Mouse (Mus musculus): ENCODE measurements around the gene Junb.

DNA sequence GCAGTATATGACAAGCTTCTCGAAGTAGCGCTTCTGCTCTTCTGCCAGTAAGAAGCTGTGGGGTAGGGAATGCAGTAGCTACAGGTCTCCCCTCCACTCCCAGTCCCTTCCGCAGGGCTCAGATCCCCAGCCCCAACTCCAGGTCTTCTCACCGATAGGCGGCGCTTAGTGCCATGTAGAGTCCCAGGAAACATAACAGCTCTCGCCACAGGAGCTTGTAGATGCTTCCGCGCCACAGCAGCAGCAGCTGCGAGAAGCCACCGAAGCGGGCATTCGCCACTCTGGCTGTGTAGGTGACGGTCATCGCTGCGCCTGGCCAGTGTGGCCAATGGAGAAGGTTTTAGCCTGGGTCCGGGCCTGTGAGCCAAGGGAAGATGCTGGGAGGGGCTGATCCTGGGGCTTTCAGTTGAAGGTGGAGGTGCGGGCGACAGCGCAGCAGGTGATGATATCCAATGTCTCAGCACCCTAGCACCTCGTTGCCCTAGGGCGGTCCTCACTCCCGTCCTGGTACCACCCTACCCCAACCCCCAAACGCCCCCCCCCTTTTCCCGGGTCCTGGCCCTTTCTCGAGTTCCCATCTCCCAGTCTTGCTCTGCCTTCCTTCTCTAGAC is 34.8 kb upstream of the Junb start:
- TF ChIP-seq CTCF (IDR thresholded peaks at IDR 0.05; ENCODE audit: control insufficient read depth, insufficient read depth, insufficient read length) (peak; percentile 17), MYOD1 (IDR thresholded peaks at IDR 0.05; ENCODE audit: control insufficient read depth, insufficient read length, low read depth) (no peak), MYOG (IDR thresholded peaks at IDR 0.05; ENCODE audit: control insufficient read depth, extremely low read depth, insufficient read length) (no peak), FOSL1 (IDR thresholded peaks at IDR 0.05; ENCODE audit: insufficient read depth, low read length, poor library complexity, severe bottlenecking) (no peak), MAX (IDR thresholded peaks at IDR 0.05) (no peak)

All from C2C12 (cell line).